Mouse (Mus musculus): ENCODE results near the gene Tst. TPM values are rescaled to one million over a fixed set of nuclear protein-coding genes. Genes with fewer than 3 reads are reported as not detected.

Gene Tst
- polyA plus RNA-seq, 1 experiment from 2014 or later: 11.5 TPM

GRCm38 (mm10) chr15:78351586-78352165 lies 54.0 kb downstream of the Tst start:
- WGBS: 69% methylated on average over 3 of the region's 3 CpGs
- Histone ChIP-seq H3K9me3 (no peaks in the 10 kb centered on the region), H3K4me1 (no peaks in the 10 kb centered on the region), H3K4me3 (no peak overlapping the region), H3K27me3 (replicated peaks) (no peaks in the 10 kb centered on the region), H3K9ac (no peak overlapping the region), H3K4me2 (no peak overlapping the region), H3K36me3 (replicated peaks) (no peaks in the 10 kb centered on the region), H3K27ac (no peak overlapping the region)
- ATAC-seq (replicated peaks): no peak

Other genes with a start within 250 kb of the Tst start
- 100 and 106 TPM in 2 replicates for gene Ift27, start 231.8 kb downstream of the Tst start, polyA plus RNA-seq (2015; fragmentation: Nextera tagmentation; extraction: Ambion mirVana)
- 1.7 and 3.0 TPM in 2 replicates for gene Pvalb, start 199.5 kb downstream of the Tst start, polyA plus RNA-seq (2015; fragmentation: Nextera tagmentation; extraction: Ambion mirVana)
- gene Ncf4, start 161.1 kb downstream of the Tst start, polyA plus RNA-seq (2015; fragmentation: Nextera tagmentation; extraction: Ambion mirVana): 1.4 and 1.5 TPM in 2 replicates
- gene Csf2rb2, start 100.2 kb downstream of the Tst start, polyA plus RNA-seq (2015; fragmentation: Nextera tagmentation; extraction: Ambion mirVana): 0.12 and 0.29 TPM in 2 replicates
- gene Csf2rb, start 80.2 kb downstream of the Tst start, polyA plus RNA-seq (2015; fragmentation: Nextera tagmentation; extraction: Ambion mirVana): 0.50 and 0.74 TPM in 2 replicates
- not detected in 2 replicates for gene Tex33, start 10.0 kb downstream of the Tst start, polyA plus RNA-seq (2015; fragmentation: Nextera tagmentation; extraction: Ambion mirVana)
- 4.3 and 5.3 TPM in 2 replicates for gene Mpst, start 509 bp upstream of the Tst start, polyA plus RNA-seq (2015; fragmentation: Nextera tagmentation; extraction: Ambion mirVana)
- gene Kctd17, start 22.7 kb upstream of the Tst start, polyA plus RNA-seq (2015; fragmentation: Nextera tagmentation; extraction: Ambion mirVana): 162 and 163 TPM in 2 replicates
- gene Tmprss6, start 62.7 kb upstream of the Tst start, polyA plus RNA-seq (2015; fragmentation: Nextera tagmentation; extraction: Ambion mirVana): 0.28 and 0.61 TPM in 2 replicates
- gene Il2rb, start 89.4 kb upstream of the Tst start, polyA plus RNA-seq (2015; fragmentation: Nextera tagmentation; extraction: Ambion mirVana): 0.05 TPM in 1 of 2 replicates, not detected in the other
- 6.6 and 7.5 TPM in 2 replicates for gene C1qtnf6, start 125.5 kb upstream of the Tst start, polyA plus RNA-seq (2015; fragmentation: Nextera tagmentation; extraction: Ambion mirVana)
- 0.31 and 0.56 TPM in 2 replicates for gene Sstr3, start 138.8 kb upstream of the Tst start, polyA plus RNA-seq (2015; fragmentation: Nextera tagmentation; extraction: Ambion mirVana)
- 7.4 and 8.4 TPM in 2 replicates for gene Rac2, start 166.9 kb upstream of the Tst start, polyA plus RNA-seq (2015; fragmentation: Nextera tagmentation; extraction: Ambion mirVana)
- 5.6 and 6.4 TPM in 2 replicates for gene Cyth4, start 191.1 kb upstream of the Tst start, polyA plus RNA-seq (2015; fragmentation: Nextera tagmentation; extraction: Ambion mirVana)

Measured in midbrain, embryonic 15.5 days (tissue).